Mouse (Mus musculus): ENCODE data around the gene B3gnt8. TPM values are rescaled to one million over a fixed set of nuclear protein-coding genes. Genes with fewer than 3 reads are reported as not detected.

B3gnt8 gene
- total RNA-seq, 2 experiments from 2014 or later: 0.64 to 1.0 TPM

DNA sequence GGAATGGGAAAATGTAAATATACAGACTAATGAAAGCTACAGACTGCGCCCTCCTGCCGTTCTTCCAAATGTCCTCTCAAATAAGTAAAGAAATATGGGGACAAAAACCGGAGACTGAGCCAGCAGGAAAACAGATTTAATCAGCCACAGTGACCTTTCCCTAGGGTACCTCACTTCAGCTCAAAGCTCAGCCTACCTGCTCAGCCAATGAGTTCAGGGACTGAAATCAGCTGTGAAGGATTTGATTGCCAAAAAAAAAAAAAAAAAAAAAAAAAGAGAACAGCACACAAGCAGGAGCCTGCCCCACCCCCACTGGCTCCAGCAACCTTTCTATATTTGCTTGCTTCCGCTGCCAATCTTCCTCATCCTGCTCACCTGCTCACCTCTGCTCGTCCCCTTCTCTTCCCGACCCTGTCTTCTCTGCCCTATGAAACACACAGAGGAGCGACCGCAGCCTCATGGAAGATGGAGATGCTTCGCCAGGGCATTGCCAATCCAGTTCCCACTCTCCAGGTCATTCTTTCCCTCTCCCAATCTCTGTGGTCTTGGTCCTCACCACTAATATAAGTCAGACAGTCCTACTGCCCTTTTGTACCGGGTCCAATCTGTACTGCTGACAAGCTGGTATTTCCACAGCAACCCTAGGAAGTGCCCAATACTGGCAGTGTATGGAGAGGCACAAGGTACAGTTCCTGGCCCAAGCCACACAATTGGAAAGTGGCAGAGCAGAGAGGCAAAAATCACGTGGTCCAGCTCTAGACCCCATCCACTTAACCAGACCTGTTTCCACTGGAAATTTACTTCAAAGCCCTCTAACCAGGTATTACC lies 29.4 kb downstream of the B3gnt8 start:
- DNase-seq: no peak
- intact Hi-C loops (cut with DNase I): no loop called here

DNA sequence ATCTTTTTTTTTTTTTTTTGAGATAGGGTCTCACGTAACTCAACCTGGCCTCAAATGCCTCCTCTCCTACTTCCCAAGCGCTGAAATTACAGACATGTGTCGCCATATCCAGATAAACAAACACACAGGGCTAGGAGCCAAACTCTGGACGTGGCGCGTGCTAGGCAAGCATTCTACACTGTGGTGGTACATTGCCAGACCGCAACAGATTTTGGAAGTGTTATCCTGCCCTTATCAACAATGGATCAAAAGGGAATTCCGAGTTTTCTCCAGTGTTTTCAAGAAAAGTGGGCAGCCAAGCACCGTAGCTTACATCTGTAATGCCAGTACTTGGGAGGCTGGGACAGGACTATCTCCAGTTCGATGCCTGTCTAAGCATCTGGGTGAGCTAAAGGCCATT lies 31.3 kb downstream of the B3gnt8 start:
- intact Hi-C loops (cut with DNase I): no loop called here
- no peak for DNase-seq

DNA sequence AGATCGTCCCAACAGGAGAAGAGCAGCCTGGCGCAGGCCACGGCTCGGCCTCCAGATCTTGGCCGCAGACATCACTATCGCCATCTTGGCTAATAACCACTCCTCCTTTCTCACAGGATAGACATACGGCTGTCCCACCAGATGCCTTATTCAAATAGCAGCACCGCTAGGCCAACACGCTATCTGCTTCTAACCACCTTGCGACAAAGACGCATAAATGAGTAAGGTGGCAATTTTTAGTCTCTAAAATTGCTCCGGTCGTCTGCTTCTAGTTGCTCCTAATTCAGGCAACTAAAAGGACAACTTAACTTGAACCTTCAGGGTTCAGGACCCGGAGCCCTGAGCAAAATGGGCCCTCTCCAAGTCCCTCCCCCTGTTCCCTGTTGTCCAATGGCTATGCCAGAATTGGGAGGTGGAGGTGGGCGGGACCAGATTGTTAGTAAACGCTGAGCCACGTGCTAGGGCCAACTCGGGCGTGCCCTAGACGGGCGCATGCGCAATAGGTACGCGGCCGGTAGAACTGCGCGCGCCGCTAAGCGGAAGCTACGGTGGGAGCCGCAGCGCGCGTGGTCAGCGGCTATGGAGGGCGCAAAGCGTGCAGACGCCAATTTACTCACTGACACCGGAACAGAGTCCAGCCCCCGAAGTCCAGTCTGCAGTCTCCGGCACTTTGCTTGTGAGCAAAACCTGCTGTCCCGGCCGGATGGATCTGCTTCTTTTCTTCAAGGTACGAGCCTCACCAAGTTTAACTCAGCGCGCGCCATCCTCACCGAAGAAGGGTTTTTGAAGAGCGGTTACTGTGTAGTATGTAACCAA lies 32.4 kb downstream of the B3gnt8 start, which contains the start of the genes Bckdha and Exosc5:
TSS of gene Bckdha (minus strand) at position 325 of the 816 bp plus-strand sequence.
TSS of gene Exosc5 (plus strand) at position 508 of the 816 bp plus-strand sequence.
- intact Hi-C loops (cut with DNase I): no loop called here
- DNase-seq: peak; percentile 99

DNA sequence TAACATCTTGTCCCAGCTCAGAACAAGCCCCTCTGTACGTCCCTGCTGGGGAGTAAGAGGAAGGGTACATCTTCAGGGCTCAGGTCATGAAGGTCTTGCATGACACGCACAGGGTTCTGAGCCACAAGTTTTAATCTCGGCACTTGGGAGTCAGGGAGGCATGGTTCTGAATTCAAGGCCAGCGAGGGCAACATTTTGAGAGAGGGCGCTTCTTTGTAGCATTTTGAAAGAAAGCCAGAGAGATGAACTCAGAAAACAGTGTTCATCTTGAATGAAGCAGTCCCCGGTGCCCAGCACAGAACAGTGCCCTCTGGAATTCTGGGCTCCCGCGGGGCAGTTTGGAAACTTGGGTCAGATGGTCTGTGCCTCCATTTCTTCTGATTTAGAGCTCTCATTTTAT lies 39.9 kb downstream of the B3gnt8 start:
- intact Hi-C loops (cut with DNase I): no loop called here
- DNase-seq: no peak

DNA sequence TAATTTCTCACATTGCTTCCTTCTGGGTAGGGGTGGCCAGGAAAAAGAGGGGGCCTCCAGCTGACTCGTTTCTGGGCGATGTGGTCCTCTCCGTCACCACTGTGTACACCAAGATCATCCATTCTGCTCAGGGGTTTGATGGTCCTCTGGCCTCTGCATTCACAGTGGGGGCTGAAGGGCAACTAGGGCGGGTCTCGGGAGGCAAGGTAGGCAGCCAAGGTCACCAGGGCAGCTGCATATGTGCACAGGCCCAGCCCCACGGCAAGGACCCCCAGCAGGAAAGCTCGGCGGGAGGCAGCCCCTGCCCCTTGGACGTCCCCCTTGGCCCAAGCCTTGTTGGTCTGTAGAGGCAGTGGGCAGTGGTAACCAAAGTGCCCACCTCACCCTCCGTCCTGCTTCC lies 42.7 kb downstream of the B3gnt8 start:
- intact Hi-C loops (cut with DNase I): no loop called here
- DNase-seq: no peak

DNA sequence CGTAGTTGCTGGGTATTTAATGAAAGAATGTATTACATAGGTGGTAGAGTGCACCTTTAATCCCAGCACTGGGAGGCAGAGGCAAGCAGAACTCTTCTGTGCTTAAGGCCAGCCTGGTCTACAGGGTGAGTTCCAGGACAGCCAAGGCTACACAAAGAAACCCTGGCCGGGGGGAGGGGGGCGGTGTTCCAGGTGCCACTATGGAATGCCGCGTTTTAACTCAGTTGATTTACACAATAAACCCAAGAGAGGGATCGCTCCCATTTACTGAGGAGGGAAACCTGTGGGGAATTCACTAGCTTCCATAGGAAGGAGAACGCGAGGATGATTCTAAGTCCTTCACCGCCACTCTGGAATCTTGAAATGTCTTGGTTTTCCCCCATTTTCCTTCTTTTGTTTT lies 43.2 kb downstream of the B3gnt8 start:
- intact Hi-C loops (cut with DNase I): no loop called here
- no peak for DNase-seq

DNA sequence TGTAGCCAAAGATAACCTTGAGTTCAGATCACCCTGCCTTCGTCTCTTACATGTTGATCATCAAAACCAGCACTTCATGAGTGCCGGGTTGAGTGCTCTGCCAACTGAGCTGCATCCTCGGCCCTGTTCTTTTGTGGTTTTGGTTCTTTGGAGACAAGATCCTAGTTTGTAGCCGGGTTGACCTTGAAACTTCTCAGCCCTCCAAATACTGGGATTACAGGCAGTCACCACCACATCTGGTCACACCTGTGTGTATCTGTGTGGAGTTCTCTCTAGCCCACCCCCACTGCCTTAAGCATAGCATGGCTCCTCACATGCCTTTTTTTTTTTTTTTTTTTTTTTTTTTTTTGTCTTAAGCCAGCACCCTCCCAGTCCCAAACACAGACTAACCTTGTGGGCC lies 43.6 kb downstream of the B3gnt8 start:
- intact Hi-C loops (cut with DNase I): no loop called here

DNA sequence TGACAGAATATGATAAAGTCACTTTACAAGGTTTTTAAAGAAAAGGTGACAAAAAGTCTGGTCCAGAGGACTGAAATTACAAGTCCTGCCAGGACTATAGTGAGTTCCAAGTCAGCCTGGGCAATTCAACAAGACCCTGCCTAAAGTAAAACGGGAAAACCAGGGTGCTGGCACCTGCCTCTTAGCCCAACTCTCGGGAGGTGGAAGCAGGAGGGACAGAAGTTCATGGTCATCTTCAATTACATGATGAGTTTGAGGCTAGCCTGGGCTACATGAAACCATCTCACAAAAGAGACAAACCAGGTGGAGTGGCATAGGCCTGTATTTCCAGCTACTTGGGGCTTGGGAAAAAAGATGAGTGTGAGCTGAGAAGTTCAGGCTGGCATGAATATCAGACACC lies 45.2 kb downstream of the B3gnt8 start:
- intact Hi-C loops (cut with DNase I): no loop called here

More for the DNA sequence above, 43.6 kb downstream of the B3gnt8 start:
- no peak for DNase-seq

DNA sequence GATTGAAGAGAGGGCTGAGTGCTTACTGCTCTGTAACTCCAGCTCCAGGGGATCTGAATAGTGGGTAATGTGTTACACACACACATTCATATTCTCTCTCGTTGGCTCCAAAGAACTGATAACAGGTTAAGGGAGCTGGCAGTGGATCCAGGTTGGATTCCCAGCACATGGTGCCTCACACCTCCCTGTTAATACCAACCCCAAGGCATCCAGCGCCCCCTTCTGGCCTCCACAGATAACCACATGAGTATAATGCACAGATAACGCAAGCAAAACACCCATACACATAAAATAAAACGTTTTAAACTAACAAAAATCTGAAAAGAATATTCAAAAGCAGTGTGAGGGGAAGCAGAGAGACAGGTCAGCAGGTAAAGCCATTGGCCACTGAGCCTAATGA lies 46.0 kb downstream of the B3gnt8 start:
- no peak for DNase-seq
- intact Hi-C loops (cut with DNase I): no loop called here

More for the DNA sequence above, 45.2 kb downstream of the B3gnt8 start:
- no peak for DNase-seq

DNA sequence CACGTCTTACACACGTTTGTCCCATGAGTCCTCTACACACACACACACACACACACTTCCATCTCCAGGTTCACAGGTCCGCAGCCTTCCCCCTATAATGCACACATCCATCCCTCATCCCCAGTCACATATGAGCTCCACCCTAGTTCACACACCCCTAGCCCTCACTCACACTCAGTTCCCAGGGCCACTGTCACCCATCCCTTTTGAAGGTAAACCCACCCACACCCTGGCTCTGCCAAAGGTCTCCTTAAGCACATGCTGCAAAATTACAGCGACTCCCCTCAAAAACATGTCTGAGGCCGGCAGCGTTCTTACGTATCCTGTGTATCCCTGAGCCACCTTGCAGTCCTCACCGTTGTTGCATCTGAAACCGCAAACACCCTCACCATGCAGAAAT lies 47.8 kb downstream of the B3gnt8 start:
- intact Hi-C loops (cut with DNase I): no loop called here
- no peak for DNase-seq

DNA sequence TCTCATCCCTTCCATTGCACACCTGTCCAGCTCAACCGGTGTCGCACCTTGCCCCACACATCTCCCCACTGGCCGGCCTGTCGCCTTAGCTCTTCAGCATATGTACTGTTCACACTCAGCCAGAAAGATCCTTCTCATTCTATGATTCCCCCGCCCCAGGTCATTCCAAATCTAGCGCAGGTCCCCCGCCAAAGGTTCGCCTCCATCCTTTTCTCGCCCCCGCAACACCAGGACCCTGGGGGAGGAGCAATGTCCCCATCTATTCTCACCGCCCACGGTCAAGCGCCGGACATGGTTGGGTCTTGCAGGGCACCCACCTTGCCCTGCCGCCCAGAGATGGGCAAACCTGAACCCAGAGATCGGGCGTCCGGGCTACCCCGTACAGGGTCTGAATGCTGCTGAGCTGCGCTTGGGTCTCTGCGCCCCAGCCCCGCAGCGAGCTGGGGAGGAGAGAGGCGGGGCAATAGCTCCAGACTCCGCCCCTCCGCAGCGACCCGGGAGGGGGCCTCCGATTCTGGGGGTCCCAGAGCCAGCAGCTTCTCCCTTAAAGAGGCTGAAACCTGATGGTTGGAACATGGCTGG lies 48.4 kb downstream of the B3gnt8 start, which contains the start of gene Tmem91:
TSS of gene Tmem91 (minus strand) at position 448 of the 582 bp plus-strand sequence.
- intact Hi-C loops (cut with DNase I): no loop called here
- DNase-seq: no peak

DNA sequence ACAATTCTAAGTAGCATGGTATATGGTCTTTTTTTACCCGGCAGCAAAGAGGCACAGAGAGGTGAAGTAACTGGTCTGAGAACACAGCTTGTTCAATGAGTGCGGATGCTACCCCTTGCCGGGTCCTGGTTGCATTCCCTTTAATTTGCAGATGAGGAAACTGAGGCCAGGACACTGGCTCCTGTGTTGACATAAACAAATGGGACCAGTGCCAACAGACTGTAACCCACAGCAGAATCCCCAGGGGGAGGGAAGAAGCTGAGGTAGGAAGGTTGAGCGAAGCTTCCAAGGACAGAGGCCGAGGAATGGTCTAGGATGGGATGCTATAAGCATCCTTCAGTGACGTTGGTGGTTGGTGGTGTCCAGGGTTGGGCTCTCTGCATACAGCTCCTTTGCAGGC lies 49.0 kb downstream of the B3gnt8 start:
- intact Hi-C loops (cut with DNase I): no loop called here
- DNase-seq: no peak

DNA sequence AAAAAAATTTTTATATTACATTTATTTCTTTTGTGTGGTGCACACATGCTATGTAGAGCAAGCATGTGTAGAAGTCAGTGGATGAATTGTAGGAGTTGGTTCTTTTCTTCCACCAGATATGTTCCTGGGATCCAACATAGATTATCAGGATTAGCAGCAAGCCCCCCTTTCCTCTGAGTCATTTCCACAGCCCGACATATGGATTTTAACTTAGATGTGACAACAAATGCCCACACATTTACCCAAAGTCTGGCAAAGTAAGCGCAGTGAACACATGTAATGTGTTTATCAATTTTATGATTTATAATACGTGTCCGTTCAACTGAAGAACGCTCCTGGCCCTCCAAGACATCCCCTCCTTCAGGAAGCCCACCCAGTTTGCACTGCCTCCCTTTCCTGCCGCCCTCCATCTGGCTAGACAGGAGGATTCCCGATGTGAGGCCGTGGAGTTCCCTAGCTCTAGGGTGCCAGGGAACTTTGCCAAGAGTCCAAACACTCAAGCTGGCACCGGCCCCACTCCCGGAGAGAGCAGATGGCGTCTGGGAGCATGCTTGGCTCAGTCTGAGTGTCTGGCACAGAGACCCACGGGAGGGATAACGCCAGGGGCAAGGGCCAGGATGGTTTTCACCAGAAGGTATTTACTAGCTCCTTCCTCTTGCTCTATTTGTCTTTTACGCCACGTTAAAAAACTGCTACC lies 49.8 kb downstream of the B3gnt8 start:
- intact Hi-C loops (cut with DNase I): no loop called here
- DNase-seq: peak; percentile 99

DNA sequence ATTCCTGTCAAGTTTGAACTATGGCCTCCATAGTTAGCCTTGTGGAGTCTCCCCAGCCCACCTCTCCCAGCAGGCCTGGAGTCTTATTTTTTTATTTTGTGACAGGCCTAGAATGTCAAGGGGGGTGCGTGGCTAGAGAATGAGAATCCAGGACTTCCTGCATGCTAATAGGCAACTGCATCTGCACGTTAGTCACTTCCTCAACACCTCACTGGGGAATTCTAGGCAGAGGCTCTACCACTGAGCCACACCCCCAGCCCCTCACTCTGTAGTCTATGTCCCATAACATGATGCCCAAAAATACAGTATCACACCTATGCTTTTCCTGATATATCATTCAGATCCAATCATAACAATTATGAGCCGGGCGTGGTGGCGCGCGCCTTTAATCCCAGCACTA lies 50.6 kb downstream of the B3gnt8 start:
- intact Hi-C loops (cut with DNase I): no loop called here

DNA sequence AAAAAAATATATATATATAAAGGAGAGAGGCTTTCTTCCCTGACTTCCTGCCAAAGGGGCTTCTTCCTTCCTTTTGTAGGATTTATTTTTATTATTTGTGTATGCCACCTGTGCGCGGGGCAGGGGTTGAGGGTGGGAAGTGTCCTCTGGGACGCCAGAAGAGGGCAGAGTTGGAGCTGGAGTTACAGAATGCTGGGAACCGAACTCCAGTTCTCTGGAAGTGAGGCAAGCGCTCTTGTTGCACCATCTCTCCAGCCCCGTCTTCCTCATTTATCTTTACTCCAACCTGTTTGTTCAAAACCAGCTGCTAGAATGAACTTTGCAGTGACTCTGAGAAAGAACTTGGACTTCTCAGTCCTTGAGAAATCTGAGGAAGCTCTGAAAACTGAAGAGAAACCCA lies 53.5 kb downstream of the B3gnt8 start:
- DNase-seq: no peak
- intact Hi-C loops (cut with DNase I): no loop called here

More for the DNA sequence above, 50.6 kb downstream of the B3gnt8 start:
- no peak for DNase-seq

DNA sequence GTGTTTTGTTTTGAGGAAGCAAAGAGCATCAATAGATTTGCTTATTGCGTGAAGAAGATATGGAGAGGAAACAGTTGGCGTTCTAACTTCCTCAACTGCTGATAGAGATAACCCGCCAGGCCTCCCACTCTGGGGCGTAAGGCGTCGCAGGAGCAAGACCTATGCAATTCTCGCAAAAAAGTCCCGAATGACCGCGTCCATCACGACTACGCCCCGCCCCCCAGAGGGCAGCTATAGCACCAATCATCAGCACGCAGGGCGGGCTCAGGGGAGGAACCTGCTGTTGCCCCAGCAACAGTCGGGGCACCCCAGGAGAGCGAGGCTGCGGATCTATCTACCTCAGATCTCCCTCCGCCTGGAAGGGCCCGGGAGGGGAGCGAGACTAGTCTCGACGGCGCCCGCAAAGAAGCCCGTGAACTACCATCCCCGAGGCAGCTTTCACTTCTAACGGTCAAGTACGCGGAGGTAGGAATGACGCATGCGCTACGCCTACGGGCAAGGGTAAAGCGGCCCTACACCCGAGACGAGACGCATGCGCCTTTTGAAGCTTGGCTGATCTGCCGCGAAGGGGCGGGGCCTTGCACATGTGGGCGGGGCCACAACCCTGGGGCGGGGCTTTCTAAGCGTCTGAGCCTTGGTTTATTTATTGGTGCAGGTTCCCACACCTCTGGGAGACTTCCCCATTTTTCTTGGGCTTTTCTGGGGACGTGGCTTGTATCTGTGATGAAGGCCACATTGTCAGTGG lies 54.2 kb downstream of the B3gnt8 start, which contains the start of gene B9d2:
TSS of gene B9d2 (plus strand) at position 267 of the 745 bp plus-strand sequence.
- peak; percentile 96 for DNase-seq
- intact Hi-C loops (cut with DNase I): no loop called here

DNA sequence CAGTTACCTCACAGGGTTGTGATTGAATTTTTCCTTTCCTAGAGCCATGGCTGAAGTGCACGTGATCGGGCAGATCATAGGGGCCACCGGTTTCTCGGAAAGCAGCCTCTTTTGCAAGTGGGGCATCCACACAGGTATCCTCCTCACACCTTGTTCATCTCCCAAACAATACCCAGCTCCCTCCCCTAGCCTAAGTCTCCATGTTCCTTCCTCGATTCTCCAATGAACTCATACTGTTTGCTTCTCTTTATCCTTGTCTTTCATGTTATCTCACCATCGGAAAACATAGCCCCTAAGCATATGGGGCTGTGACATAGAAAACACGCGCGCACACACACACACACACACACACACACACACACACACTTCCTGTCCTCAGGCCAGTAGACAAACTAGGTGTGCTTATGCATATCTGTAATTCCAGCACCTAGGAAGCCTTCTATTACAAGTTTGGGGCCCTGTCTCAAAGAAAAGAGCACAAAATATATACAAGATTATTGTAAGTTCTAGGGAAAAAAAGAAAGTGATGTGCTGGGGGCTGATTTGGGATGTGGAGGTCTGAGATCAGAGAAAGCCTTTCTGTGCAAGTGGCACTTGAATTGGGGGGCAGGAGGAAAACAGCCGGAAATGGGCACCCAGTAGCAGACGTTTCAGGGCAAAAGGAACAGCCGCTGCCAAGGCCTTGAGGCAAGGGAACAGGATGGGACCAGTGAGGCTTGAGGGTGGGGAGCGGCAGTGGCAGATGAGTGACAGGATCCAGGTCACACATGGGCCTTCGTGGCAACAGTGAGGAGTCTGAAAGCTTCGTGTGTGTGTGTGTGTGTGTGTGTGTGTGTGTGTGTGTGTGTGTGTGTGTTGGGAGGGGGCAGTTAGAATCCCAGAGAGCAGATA lies 55.1 kb downstream of the B3gnt8 start:
- intact Hi-C loops (cut with DNase I): no loop called here
- no peak for DNase-seq

DNA sequence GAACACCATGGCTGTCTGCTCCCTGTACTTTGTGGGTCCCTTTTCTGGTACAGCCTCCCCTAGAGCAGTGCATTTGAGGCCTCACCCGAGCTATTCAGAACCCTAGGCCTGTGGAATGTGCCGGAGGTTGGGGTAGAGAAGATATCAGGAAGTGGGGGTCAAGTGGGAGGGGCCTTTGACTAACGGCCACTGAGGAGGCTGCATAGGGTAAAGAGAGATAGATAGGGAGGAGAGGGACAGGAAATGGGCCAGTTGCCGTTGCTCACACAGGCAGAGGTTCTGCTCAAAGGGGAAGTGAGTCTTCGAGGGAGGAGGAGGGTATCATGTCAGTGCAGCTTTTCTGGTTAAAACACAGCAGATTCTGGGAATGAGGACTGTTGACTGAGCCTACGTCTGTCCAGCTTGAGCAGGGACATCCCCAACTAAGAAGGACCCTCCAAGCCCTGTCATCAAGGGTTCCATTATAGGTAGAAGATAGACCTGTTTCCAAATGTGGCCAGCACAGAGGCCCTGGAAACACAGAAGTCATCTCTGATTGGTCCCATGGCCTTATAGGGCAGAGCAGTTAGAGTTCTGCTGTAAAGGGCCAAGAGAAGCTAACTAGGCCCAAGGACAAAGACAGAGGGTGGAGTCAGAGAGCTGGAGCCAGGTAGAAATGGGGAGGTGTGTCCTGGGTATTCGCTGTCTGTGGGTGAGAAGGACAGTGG lies 57.2 kb downstream of the B3gnt8 start:
- no peak for DNase-seq
- intact Hi-C loops (cut with DNase I): no loop called here
